Mouse (Mus musculus): ENCODE data around the gene Rab34. TPM values are rescaled to one million over a fixed set of nuclear protein-coding genes. Genes with fewer than 3 reads are reported as not detected.
A peak's percentile ranks its signal among the peaks of the same experiment; 100 is the strongest.

Gene Rab34
- polyA plus RNA-seq, 1 experiment from 2014 or later, result 171 TPM

- Histone ChIP-seq H3K9ac (replicated peaks; ENCODE audit: low read depth, low read length) (no peak overlapping the region), H3K27me3 (ENCODE audit: control insufficient read depth, insufficient read depth, low read length) (no peaks in the 10 kb centered on the region), H3K9me3 (ENCODE audit: control insufficient read depth, low read depth, low read length) (no peaks in the 10 kb centered on the region), H3K4me2 (replicated peaks; ENCODE audit: low read depth, low read length) (peak overlapping the region; percentile 82), H3K36me3 (ENCODE audit: control insufficient read depth, insufficient read depth, low read length) (peaks cover 57% of the 10 kb centered on the region), H3K4me1 (ENCODE audit: control insufficient read depth, insufficient read depth, low read length) (peaks cover 33% of the 10 kb centered on the region), H3K27ac (ENCODE audit: low read length) (peak overlapping the region; percentile 21; the same call in 1 of the 2 replicates), H3K4me3 (ENCODE audit: low read depth, low read length) (peak overlapping the region; percentile 98; the same call in 1 of the 2 replicates)
- 51% methylated on average over 6 of the region's 6 CpGs for WGBS
- no peak for ATAC-seq (ENCODE audit: insufficient number of reproducible peaks, insufficient read depth, low FRiP score, low read depth)
Observed at GRCm38 (mm10) chr11:78162504-78162903, 25.7 kb upstream of the Rab34 start.

- H3K4me1 ChIP-seq (ENCODE audit: control insufficient read depth, insufficient read depth, low read length), result peaks cover 33% of the 10 kb centered on the region
- H3K36me3 ChIP-seq (ENCODE audit: control insufficient read depth, insufficient read depth, low read length), result peaks cover 51% of the 10 kb centered on the region
Observed at GRCm38 (mm10) chr11:78163045-78163444, 25.2 kb upstream of the Rab34 start.

GRCm38 (mm10) chr11:78163681-78164603 is 24.3 kb upstream of the Rab34 start:
- WGBS, result 0% methylated on average over 19 of the region's 22 CpGs

More at GRCm38 (mm10) chr11:78163045-78163444, 25.2 kb upstream of the Rab34 start:
- Histone ChIP-seq H3K27ac (ENCODE audit: low read length) (peak overlapping the region; percentile 99), H3K4me2 (replicated peaks; ENCODE audit: low read depth, low read length) (peak overlapping the region; percentile 82), H3K9me3 (ENCODE audit: control insufficient read depth, low read depth, low read length) (no peaks in the 10 kb centered on the region), H3K27me3 (ENCODE audit: control insufficient read depth, insufficient read depth, low read length) (no peaks in the 10 kb centered on the region), H3K4me3 (ENCODE audit: low read depth, low read length) (peak overlapping the region; percentile 98), H3K9ac (replicated peaks; ENCODE audit: low read depth, low read length) (peak overlapping the region; percentile 97)
- ATAC-seq (ENCODE audit: insufficient number of reproducible peaks, insufficient read depth, low FRiP score, low read depth), result no peak
- 54% methylated on average over 2 of the region's 2 CpGs for WGBS

DNA sequence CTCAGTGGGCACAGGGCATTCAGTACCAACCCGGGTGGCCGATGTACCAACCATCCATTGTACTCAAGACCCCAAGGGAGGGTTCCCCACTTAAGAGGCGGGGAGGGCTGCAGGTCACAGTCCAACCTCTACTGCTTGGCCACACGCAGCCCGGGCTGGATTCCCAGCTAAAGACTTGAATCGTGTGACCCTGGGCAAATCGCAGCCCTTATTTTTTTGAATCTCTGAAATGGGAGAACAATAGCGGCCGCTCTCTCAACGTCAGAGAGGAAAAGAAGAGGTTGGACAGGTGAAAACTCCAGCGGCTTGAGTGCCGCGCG is 23.7 kb upstream of the Rab34 start:
- ATAC-seq (ENCODE audit: insufficient number of reproducible peaks, insufficient read depth, low FRiP score, low read depth), result no peak
- WGBS, result under 1% methylated on average over 14 of the region's 14 CpGs
- Histone ChIP-seq H3K27me3 (ENCODE audit: control insufficient read depth, insufficient read depth, low read length) (no peaks in the 10 kb centered on the region), H3K9ac (replicated peaks; ENCODE audit: low read depth, low read length) (peak overlapping the region; percentile 97), H3K27ac (ENCODE audit: low read length) (peak overlapping the region; percentile 99), H3K4me1 (ENCODE audit: control insufficient read depth, insufficient read depth, low read length) (peaks cover 33% of the 10 kb centered on the region), H3K4me2 (replicated peaks; ENCODE audit: low read depth, low read length) (peak overlapping the region; percentile 82), H3K4me3 (ENCODE audit: low read depth, low read length) (peak overlapping the region; percentile 98), H3K36me3 (ENCODE audit: control insufficient read depth, insufficient read depth, low read length) (peaks cover 37% of the 10 kb centered on the region), H3K9me3 (ENCODE audit: control insufficient read depth, low read depth, low read length) (no peaks in the 10 kb centered on the region)

More at GRCm38 (mm10) chr11:78163681-78164603, 24.3 kb upstream of the Rab34 start:
- Histone ChIP-seq H3K4me2 (replicated peaks; ENCODE audit: low read depth, low read length) (peak overlapping the region; percentile 82), H3K4me1 (ENCODE audit: control insufficient read depth, insufficient read depth, low read length) (peaks cover 33% of the 10 kb centered on the region), H3K4me3 (ENCODE audit: low read depth, low read length) (peak overlapping the region; percentile 98), H3K36me3 (ENCODE audit: control insufficient read depth, insufficient read depth, low read length) (peaks cover 42% of the 10 kb centered on the region), H3K9ac (replicated peaks; ENCODE audit: low read depth, low read length) (peak overlapping the region; percentile 97), H3K27me3 (ENCODE audit: control insufficient read depth, insufficient read depth, low read length) (no peaks in the 10 kb centered on the region), H3K27ac (ENCODE audit: low read length) (peak overlapping the region; percentile 99), H3K9me3 (ENCODE audit: control insufficient read depth, low read depth, low read length) (no peaks in the 10 kb centered on the region)
- peak; percentile 73 for ATAC-seq (ENCODE audit: insufficient number of reproducible peaks, insufficient read depth, low FRiP score, low read depth)

DNA sequence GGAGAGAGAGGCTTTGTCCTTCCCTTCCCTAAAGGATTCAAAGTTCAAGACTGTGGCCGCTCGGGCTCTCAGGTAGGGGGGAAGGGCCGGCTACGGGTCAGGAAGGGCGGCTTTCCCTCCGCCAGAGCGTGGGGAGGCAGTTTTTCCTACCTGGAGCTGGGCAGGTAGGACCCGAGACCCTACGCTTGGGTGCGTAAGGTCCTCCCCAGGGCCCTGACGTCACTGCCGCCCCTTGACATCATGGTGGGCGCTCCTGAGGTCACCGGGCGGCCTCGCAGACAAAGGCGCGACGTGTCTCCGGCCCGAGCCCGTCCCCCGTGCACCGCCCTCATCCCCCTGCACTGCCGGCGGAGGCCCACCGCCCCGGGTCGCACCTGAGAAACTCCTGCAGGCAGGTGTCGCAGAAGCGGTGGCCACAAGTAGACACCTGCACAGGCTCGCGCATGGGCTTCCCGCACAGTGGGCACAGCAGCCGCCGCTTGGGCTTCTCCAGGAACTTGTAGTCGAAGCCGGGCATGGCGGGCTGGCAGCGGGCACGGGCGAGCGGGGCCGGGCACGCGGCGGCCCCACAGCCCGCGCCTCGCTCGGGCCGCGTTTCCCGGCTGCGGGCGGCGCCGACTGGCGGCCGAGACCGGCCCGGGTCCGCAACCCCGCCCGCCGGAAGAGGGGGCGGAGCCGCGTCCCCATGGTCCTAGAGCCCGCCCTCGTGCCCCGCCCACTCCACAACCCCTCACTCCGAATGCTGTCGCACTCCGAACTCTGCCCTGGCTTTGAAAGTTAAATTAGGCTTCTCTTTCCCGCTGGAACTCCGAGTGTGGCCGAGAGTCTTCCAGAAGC is 23.1 kb upstream of the Rab34 start, which contains the start of gene Traf4:
Gene Traf4, minus strand, starts transcription at position 666 of the 837 bp plus-strand sequence.
- WGBS, result under 1% methylated on average over 76 of the region's 78 CpGs
- Histone ChIP-seq H3K9me3 (ENCODE audit: control insufficient read depth, low read depth, low read length) (no peaks in the 10 kb centered on the region), H3K27me3 (ENCODE audit: control insufficient read depth, insufficient read depth, low read length) (no peaks in the 10 kb centered on the region), H3K4me3 (ENCODE audit: low read depth, low read length) (peak within 1 kb of the TSS; percentile 98), H3K27ac (ENCODE audit: low read length) (peak within 1 kb of the TSS; percentile 99), H3K4me1 (ENCODE audit: control insufficient read depth, insufficient read depth, low read length) (peaks cover 33% of the 10 kb centered on the region), H3K36me3 (ENCODE audit: control insufficient read depth, insufficient read depth, low read length) (peaks cover 31% of the 10 kb centered on the region), H3K4me2 (replicated peaks; ENCODE audit: low read depth, low read length) (peak within 1 kb of the TSS; percentile 82), H3K9ac (replicated peaks; ENCODE audit: low read depth, low read length) (peak within 1 kb of the TSS; percentile 97)
- peak; percentile 82 for ATAC-seq (ENCODE audit: insufficient number of reproducible peaks, insufficient read depth, low FRiP score, low read depth)

GRCm38 (mm10) chr11:78165761-78166109 is 22.5 kb upstream of the Rab34 start:
- 2% methylated on average over 16 of the region's 16 CpGs for WGBS
- peak overlapping the region; percentile 82 for H3K4me2 ChIP-seq (replicated peaks; ENCODE audit: low read depth, low read length)
- H3K27ac ChIP-seq (ENCODE audit: low read length), result peak overlapping the region; percentile 99
- peaks cover 25% of the 10 kb centered on the region for H3K36me3 ChIP-seq (ENCODE audit: control insufficient read depth, insufficient read depth, low read length)
- H3K27me3 ChIP-seq (ENCODE audit: control insufficient read depth, insufficient read depth, low read length), result no peaks in the 10 kb centered on the region
- peak overlapping the region; percentile 97 for H3K9ac ChIP-seq (replicated peaks; ENCODE audit: low read depth, low read length)
- peak; percentile 12; the same call in 1 of the 2 replicates for ATAC-seq (ENCODE audit: insufficient number of reproducible peaks, insufficient read depth, low FRiP score, low read depth)
- peak overlapping the region; percentile 98 for H3K4me3 ChIP-seq (ENCODE audit: low read depth, low read length)
- no peaks in the 10 kb centered on the region for H3K9me3 ChIP-seq (ENCODE audit: control insufficient read depth, low read depth, low read length)
- H3K4me1 ChIP-seq (ENCODE audit: control insufficient read depth, insufficient read depth, low read length), result peaks cover 33% of the 10 kb centered on the region

DNA sequence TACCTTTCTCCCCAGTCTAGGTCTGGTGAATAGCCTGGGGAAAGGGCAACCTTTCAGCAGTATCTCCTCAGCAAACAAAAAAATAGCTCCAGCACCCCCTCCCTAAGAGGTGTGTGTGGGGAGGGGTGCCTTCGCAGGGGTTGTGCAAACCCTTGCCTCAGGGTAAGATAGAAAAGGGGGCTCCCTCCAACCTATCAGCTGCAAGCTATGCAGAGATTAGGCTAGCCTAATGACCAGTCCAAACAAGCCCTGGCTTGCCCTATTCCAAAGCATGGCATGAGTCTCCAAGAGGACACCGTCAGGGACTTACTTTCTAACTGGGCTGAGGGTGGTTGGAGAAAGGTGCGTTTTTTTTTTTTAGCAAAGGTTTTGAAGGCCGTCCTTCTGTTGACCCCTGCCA is 22.1 kb upstream of the Rab34 start:
- no peak for ATAC-seq (ENCODE audit: insufficient number of reproducible peaks, insufficient read depth, low FRiP score, low read depth)
- Histone ChIP-seq H3K36me3 (ENCODE audit: control insufficient read depth, insufficient read depth, low read length) (peaks cover 21% of the 10 kb centered on the region), H3K4me1 (ENCODE audit: control insufficient read depth, insufficient read depth, low read length) (peaks cover 33% of the 10 kb centered on the region), H3K4me3 (ENCODE audit: low read depth, low read length) (peak overlapping the region; percentile 98), H3K9me3 (ENCODE audit: control insufficient read depth, low read depth, low read length) (no peaks in the 10 kb centered on the region), H3K27ac (ENCODE audit: low read length) (peak overlapping the region; percentile 99), H3K9ac (replicated peaks; ENCODE audit: low read depth, low read length) (no peak overlapping the region), H3K4me2 (replicated peaks; ENCODE audit: low read depth, low read length) (peak overlapping the region; percentile 82), H3K27me3 (ENCODE audit: control insufficient read depth, insufficient read depth, low read length) (no peaks in the 10 kb centered on the region)
- 36% methylated on average over 4 of the region's 4 CpGs for WGBS

DNA sequence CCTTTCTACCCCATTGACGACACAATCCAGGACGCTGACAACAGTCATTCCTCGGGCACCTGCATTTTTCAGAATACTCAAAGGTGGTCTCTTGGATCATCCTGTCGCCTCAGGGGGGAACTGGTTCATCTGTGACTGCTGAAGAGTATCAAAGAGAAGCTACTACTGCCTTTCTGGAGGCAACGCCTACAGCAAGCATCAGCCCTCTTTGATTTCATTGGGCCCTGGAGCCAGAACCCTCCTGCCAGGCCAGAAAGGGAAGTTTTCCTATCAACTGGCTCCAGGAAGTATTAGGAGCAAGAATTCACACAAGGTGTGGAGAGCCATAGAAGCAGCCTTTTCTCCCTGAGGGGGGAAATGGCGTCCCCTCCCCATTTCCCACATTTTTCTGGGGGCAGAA is 21.6 kb upstream of the Rab34 start:
- no peak overlapping the region for H3K9ac ChIP-seq (replicated peaks; ENCODE audit: low read depth, low read length)
- H3K4me1 ChIP-seq (ENCODE audit: control insufficient read depth, insufficient read depth, low read length), result peaks cover 33% of the 10 kb centered on the region
- 62% methylated on average over 6 of the region's 6 CpGs for WGBS
- H3K36me3 ChIP-seq (ENCODE audit: control insufficient read depth, insufficient read depth, low read length), result peaks cover 16% of the 10 kb centered on the region; the same call in 1 of the 2 replicates
- H3K4me3 ChIP-seq (ENCODE audit: low read depth, low read length), result no peak overlapping the region
- no peaks in the 10 kb centered on the region for H3K27me3 ChIP-seq (ENCODE audit: control insufficient read depth, insufficient read depth, low read length)
- H3K27ac ChIP-seq (ENCODE audit: low read length), result no peak overlapping the region; the same call in 1 of the 2 replicates
- H3K4me2 ChIP-seq (replicated peaks; ENCODE audit: low read depth, low read length), result no peak overlapping the region
- no peaks in the 10 kb centered on the region for H3K9me3 ChIP-seq (ENCODE audit: control insufficient read depth, low read depth, low read length)
- no peak for ATAC-seq (ENCODE audit: insufficient number of reproducible peaks, insufficient read depth, low FRiP score, low read depth)

Measured in stomach, embryonic 14.5 days (tissue).